Mouse (Mus musculus): Measurements from ENCODE around the gene Glyctk. TPM values are rescaled to one million over a fixed set of nuclear protein-coding genes. Genes with fewer than 3 reads are reported as not detected.
A peak's percentile ranks its signal among the peaks of the same experiment; 100 is the strongest.

Gene Glyctk
- total RNA-seq, 2 experiments from 2014 or later = 4.0 to 5.0 TPM

DNA sequence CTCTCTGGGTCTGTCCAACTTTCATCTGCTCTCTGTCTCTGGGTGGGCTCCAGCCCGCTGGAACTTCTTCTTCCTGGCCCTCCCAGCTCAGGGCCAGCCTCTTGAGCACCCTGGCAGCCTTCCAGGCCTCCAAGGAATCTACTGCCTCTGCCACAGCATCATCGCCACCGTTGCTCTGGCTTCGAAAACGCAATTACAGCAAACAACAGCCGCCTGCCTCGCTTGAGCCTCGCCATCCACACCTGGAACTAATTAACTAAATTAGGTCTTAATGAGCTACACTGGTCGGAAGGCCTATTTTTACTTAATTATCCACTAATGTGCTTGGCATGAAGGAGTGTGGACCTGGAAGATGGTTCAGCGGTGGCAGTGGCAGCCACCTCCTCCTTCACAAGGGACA lies 18.2 kb downstream of the Glyctk start:
- DNase-seq (ENCODE audit: extremely low spot score in 1 of 2, low spot score in 2 of 2) = no peak
- Histone ChIP-seq H3K27ac (no peak overlapping the region), H3K4me3 (no peak overlapping the region)
- TF ChIP-seq CTCF (IDR thresholded peaks at IDR 0.05) = no peak
- intact Hi-C loops (cut with DNase I) = no loop called here

DNA sequence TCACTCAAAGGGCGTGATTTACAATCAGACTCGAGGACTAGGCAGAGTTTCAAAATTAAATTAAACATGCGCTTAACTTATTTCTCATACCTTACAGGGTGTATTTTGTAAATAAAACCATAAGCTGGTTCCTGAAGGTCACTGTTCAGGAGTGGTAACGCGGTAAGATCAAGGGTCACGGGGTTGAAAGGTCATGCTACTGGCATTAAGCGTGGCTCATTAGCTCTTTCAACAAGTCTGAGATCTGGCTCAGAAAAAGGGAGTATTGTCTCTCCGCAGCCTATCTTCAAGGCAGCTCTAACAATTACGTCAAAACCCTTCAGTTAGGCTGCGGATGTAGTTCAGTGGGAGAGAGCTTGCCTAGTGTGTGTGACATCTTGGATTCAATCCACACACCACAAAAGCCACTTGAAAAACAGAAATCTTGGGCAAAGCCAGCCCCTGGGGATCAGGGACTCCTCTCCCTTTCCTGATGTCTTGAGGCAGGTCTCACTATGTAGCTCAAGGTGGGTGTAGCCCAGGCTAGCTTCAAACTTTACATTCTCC lies 20.2 kb downstream of the Glyctk start:
- no peak overlapping the region for H3K4me3 ChIP-seq
- H3K27ac ChIP-seq = no peak overlapping the region
- intact Hi-C loops (cut with DNase I) = no loop called here
- no peak for DNase-seq (ENCODE audit: extremely low spot score in 1 of 2, low spot score in 2 of 2)
- TF ChIP-seq CTCF (IDR thresholded peaks at IDR 0.05) = no peak

DNA sequence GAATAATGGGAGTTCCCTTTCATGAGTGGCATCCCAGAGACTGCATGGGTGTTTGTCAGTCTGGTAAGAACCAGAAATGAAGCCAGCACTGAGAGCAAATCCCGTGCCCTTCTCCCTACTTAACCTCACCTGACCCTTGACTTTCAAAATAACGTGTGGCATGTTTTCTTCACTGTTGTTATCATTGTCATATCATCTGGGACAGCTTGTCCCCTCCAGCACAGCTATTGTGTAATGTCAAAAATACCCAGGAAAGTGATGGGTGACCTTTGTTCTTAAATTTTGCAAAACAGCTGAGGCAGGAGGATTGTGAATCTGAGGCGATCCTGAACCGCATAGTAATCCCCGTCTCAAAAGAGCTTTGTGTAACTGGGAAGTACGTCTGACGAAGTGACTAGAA lies 27.7 kb downstream of the Glyctk start:
- H3K27ac ChIP-seq = no peak overlapping the region
- DNase-seq (ENCODE audit: extremely low spot score in 1 of 2, low spot score in 2 of 2) = no peak
- intact Hi-C loops (cut with DNase I) = no loop called here
- no peak for TF ChIP-seq CTCF (IDR thresholded peaks at IDR 0.05)
- H3K4me3 ChIP-seq = no peak overlapping the region

DNA sequence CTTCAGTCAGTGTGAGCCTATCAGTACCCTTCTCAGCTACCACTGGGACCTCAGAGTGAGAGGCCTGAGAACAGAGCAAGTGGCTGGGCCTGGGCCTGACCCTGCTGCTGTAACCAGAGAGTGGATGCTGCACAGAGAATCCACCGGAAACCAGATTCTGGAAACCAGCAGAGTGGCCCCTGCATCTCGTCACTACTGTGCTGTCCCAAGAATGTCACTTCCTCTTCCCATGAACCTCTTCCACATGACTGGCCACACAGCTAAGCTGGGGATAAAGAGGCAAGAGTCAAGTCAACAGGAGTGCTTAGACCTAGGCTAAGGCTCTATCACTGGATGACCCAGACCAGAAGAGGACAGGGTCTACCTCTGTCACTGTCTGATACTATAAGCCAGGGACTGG lies 28.9 kb downstream of the Glyctk start:
- H3K4me3 ChIP-seq = no peak overlapping the region
- no peak for TF ChIP-seq CTCF (IDR thresholded peaks at IDR 0.05)
- H3K27ac ChIP-seq = no peak overlapping the region
- intact Hi-C loops (cut with DNase I) = no loop called here
- no peak for DNase-seq (ENCODE audit: extremely low spot score in 1 of 2, low spot score in 2 of 2)

GRCm38 (mm10) chr9:106126786-106127251 lies 31.1 kb downstream of the Glyctk start:
- peak in 1 of 2 experiments; percentile 18 for DNase-seq (ENCODE audit: extremely low spot score in 1 of 2, low spot score in 2 of 2)
- Histone ChIP-seq H3K27ac (no peak overlapping the region), H3K4me3 (no peak overlapping the region)
- intact Hi-C loops (cut with DNase I) = no loop called here
- no peak for TF ChIP-seq CTCF (IDR thresholded peaks at IDR 0.05)

DNA sequence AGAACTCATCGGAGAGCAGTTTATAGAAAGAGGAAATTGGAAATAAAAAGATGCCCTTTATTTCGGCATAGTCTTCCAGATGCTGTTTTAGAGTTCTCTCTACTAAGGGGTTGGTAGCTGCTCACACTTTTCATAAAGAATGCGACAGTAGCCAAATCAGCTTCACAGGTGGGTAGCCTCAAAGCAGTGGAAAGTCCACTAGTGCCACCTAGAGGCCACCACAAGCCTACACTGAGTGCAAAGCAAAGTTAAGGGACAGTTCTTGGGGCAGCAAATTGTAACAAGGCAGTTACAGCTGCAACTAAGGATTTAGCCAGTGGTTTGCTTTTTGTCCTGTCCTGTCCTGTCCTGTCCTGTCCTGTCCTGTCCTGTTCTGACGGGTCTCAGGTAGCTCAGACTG lies 34.3 kb downstream of the Glyctk start:
- Histone ChIP-seq H3K4me3 (no peak overlapping the region), H3K27ac (no peak overlapping the region)
- peak; percentile 37 to 56 for DNase-seq (ENCODE audit: extremely low spot score in 1 of 2, low spot score in 2 of 2)
- intact Hi-C loops (cut with DNase I) = no loop called here
- peak; percentile 81 for TF ChIP-seq CTCF (IDR thresholded peaks at IDR 0.05)

DNA sequence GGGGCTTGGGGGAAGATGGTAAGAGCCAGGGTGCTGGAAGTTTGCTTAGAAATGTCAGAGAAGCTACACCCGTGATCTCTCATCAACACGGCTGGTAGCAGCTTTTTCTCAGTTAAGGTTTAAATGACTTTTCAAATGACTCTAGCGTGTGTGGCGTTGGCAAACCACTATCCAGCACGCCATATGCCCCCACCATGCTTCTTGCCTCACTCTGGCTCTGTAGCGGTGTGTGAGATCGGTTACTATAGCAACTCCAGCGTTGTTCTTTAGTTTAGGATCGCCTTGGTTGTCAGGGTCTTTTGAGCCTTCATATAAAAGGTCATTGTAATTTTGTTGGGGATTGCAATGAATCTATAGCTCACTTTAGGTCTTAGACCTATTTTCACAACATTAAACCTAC lies 38.9 kb downstream of the Glyctk start:
- Histone ChIP-seq H3K4me3 (no peak overlapping the region), H3K27ac (no peak overlapping the region)
- no peak for TF ChIP-seq CTCF (IDR thresholded peaks at IDR 0.05)
- intact Hi-C loops (cut with DNase I) = loop anchor here (10.0 kb wide), 2 partner anchors 624 to 724 kb away; partner anchors contain the start of genes Aste1 and Nek11
- no peak for DNase-seq (ENCODE audit: extremely low spot score in 1 of 2, low spot score in 2 of 2)

- H3K4me3 ChIP-seq = no peak overlapping the region
- intact Hi-C loops (cut with DNase I) = loop anchor here (10.0 kb wide), 2 partner anchors 621 to 721 kb away; partner anchors contain the start of genes Aste1 and Nek11
- DNase-seq (ENCODE audit: extremely low spot score in 1 of 2, low spot score in 2 of 2) = no peak
- no peak overlapping the region for H3K27ac ChIP-seq
- TF ChIP-seq CTCF (IDR thresholded peaks at IDR 0.05) = no peak
These were observed 42.0 kb downstream of the Glyctk start for GRCm38 (mm10) chr9:106115801-106116424.

GRCm38 (mm10) chr9:106112770-106113423 lies 45.0 kb downstream of the Glyctk start:
- no peak overlapping the region for H3K4me3 ChIP-seq
- DNase-seq (ENCODE audit: extremely low spot score in 1 of 2, low spot score in 2 of 2) = peak; percentile 74 to 86
- TF ChIP-seq CTCF (IDR thresholded peaks at IDR 0.05) = peak; percentile 97
- intact Hi-C loops (cut with DNase I) = loop anchor here (2.0 to 10.0 kb wide), 4 partner anchors 71 to 718 kb away; partner anchors contain the start of genes Aste1 and Nek11
- no peak overlapping the region for H3K27ac ChIP-seq

GRCm38 (mm10) chr9:106106241-106106640 lies 51.7 kb downstream of the Glyctk start:
- H3K27ac ChIP-seq = no peak overlapping the region
- no peak for TF ChIP-seq CTCF (IDR thresholded peaks at IDR 0.05)
- DNase-seq (ENCODE audit: extremely low spot score in 1 of 2, low spot score in 2 of 2) = no peak
- H3K4me3 ChIP-seq = no peak overlapping the region
- intact Hi-C loops (cut with DNase I) = no loop called here

GRCm38 (mm10) chr9:106104401-106104800 lies 53.5 kb downstream of the Glyctk start:
- DNase-seq (ENCODE audit: extremely low spot score in 1 of 2, low spot score in 2 of 2) = no peak
- H3K4me3 ChIP-seq = no peak overlapping the region
- H3K27ac ChIP-seq = no peak overlapping the region
- intact Hi-C loops (cut with DNase I) = no loop called here
- no peak for TF ChIP-seq CTCF (IDR thresholded peaks at IDR 0.05)

Small RNA genes within 50 kb of the gene (microRNA-seq; reads per million reads assigned to microRNA genes)
- gene Mir135a-1 (28.2 to 28.7 reads per million in 2 experiments), gene Mirlet7g (65,156 to 125,892 reads per million in 2 experiments)

Other genes with a start within 250 kb of the Glyctk start
- under 1 TPM; 0.42 to 0.66 TPM for gene Col6a5, start 197.5 kb downstream of the Glyctk start, total RNA-seq (2021)
- 1 to 10 TPM; 1.5 to 2.2 TPM for gene Col6a4, start 61.4 kb downstream of the Glyctk start, total RNA-seq (2021)
- 100 to 1,000 TPM; 117 to 126 TPM for gene Wdr82, start 12.8 kb upstream of the Glyctk start, total RNA-seq (2021)
- gene Ppm1m, start 41.6 kb upstream of the Glyctk start, total RNA-seq (2021) = 10 to 100 TPM; 22.2 to 26.4 TPM
- gene Twf2, start 45.0 kb upstream of the Glyctk start, total RNA-seq (2021) = 10 to 100 TPM; 60.3 to 61.1 TPM
- gene Tlr9, start 64.5 kb upstream of the Glyctk start, total RNA-seq (2021) = 1 to 10 TPM in 1 of 2 experiments, under 1 TPM in 1; 0.82 to 1.1 TPM
- gene Alas1, start 90.5 kb upstream of the Glyctk start, total RNA-seq (2021) = 100 to 1,000 TPM; 138 to 140 TPM
- gene Poc1a, start 122.9 kb upstream of the Glyctk start, total RNA-seq (2021) = 10 to 100 TPM; 18.6 to 19.6 TPM
- gene Dusp7, start 210.5 kb upstream of the Glyctk start, total RNA-seq (2021) = 100 to 1,000 TPM; 105 to 115 TPM